Mouse (Mus musculus): ENCODE measurements around the gene Slc39a5. TPM values are rescaled to one million over a fixed set of nuclear protein-coding genes. Genes with fewer than 3 reads are reported as not detected.

Gene Slc39a5
- polyA plus RNA-seq, 1 experiment from 2014 or later: 0.21 TPM

DNA sequence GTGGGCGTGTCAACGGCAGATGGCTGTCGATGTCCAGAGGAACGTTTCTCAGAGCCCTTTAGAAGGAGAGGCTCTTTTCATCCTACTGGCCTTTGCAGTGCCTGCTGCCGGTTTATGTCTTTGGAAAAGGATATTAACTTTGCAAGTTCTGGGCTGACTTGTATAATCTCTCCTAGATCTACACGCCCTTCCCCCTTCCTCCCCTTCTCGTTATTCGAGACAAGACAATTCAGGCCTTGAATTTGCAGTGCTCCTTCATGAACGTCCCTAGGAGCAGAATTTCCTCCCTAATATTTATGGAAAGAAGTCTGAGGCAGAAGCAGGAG is 31.8 kb downstream of the Slc39a5 start:
- H3K4me1 ChIP-seq: peaks cover 33% of the 10 kb centered on the region
- DNase-seq (ENCODE audit: low spot score): no peak
- 6% methylated on average over 9 of the region's 9 CpGs for WGBS
- H3K36me3 ChIP-seq: peaks cover 15% of the 10 kb centered on the region
- no peaks in the 10 kb centered on the region for H3K9me3 ChIP-seq (replicated peaks)
- H3K4me3 ChIP-seq: peak overlapping the region; percentile 82
- peak overlapping the region; percentile 88 for H3K27ac ChIP-seq
- H3K27me3 ChIP-seq (ENCODE audit: low read depth, poor library complexity, severe bottlenecking): no peaks in the 10 kb centered on the region

- peaks cover 33% of the 10 kb centered on the region for H3K4me1 ChIP-seq
- H3K9me3 ChIP-seq (replicated peaks): no peaks in the 10 kb centered on the region
- peak within 1 kb of the TSS; percentile 82 for H3K4me3 ChIP-seq
- peak; percentile 90 for DNase-seq (ENCODE audit: low spot score)
- H3K27me3 ChIP-seq (ENCODE audit: low read depth, poor library complexity, severe bottlenecking): no peaks in the 10 kb centered on the region
- peaks cover 20% of the 10 kb centered on the region for H3K36me3 ChIP-seq
- peak within 1 kb of the TSS; percentile 88 for H3K27ac ChIP-seq
- WGBS: under 1% methylated on average over 87 of the region's 87 CpGs
Observed at GRCm38 (mm10) chr10:128368402-128369217, 32.4 kb downstream of the Slc39a5 start, which contains the start of gene Coq10a. Coq10a (minus strand) TSS chr10:128368997.

GRCm38 (mm10) chr10:128367899-128368401 is 33.1 kb downstream of the Slc39a5 start:
- Histone ChIP-seq H3K27ac (peak overlapping the region; percentile 88), H3K4me1 (peaks cover 33% of the 10 kb centered on the region), H3K9me3 (replicated peaks) (no peaks in the 10 kb centered on the region), H3K36me3 (peaks cover 26% of the 10 kb centered on the region), H3K4me3 (peak overlapping the region; percentile 82), H3K27me3 (ENCODE audit: low read depth, poor library complexity, severe bottlenecking) (no peaks in the 10 kb centered on the region)
- 20% methylated on average over 19 of the region's 19 CpGs for WGBS
- no peak for DNase-seq (ENCODE audit: low spot score)

GRCm38 (mm10) chr10:128362568-128362967 is 38.5 kb downstream of the Slc39a5 start:
- 57% methylated on average over 3 of the region's 3 CpGs for WGBS
- Histone ChIP-seq H3K27me3 (ENCODE audit: low read depth, poor library complexity, severe bottlenecking) (no peaks in the 10 kb centered on the region), H3K4me3 (no peak overlapping the region), H3K36me3 (peaks cover 80% of the 10 kb centered on the region), H3K27ac (no peak overlapping the region), H3K4me1 (0 out of 2 replicates have a peak, but pooled peaks cover 2% of the 10 kb centered on the region), H3K9me3 (replicated peaks) (no peaks in the 10 kb centered on the region)
- DNase-seq (ENCODE audit: low spot score): no peak

GRCm38 (mm10) chr10:128361836-128362235 is 39.2 kb downstream of the Slc39a5 start:
- H3K9me3 ChIP-seq (replicated peaks): no peaks in the 10 kb centered on the region
- no peaks in the 10 kb centered on the region for H3K4me1 ChIP-seq
- no peaks in the 10 kb centered on the region for H3K27me3 ChIP-seq (ENCODE audit: low read depth, poor library complexity, severe bottlenecking)
- DNase-seq (ENCODE audit: low spot score): no peak
- no peak overlapping the region for H3K27ac ChIP-seq
- WGBS: 90% methylated on average over 6 of the region's 6 CpGs
- H3K36me3 ChIP-seq: peaks cover 87% of the 10 kb centered on the region
- H3K4me3 ChIP-seq: no peak overlapping the region

- Histone ChIP-seq H3K36me3 (peaks cover 96% of the 10 kb centered on the region), H3K4me1 (no peaks in the 10 kb centered on the region), H3K4me3 (no peak overlapping the region), H3K27ac (no peak overlapping the region), H3K27me3 (ENCODE audit: low read depth, poor library complexity, severe bottlenecking) (no peaks in the 10 kb centered on the region), H3K9me3 (replicated peaks) (no peaks in the 10 kb centered on the region)
- 93% methylated on average over 6 of the region's 6 CpGs for WGBS
- DNase-seq (ENCODE audit: low spot score): no peak
Observed at GRCm38 (mm10) chr10:128359226-128359625, 41.8 kb downstream of the Slc39a5 start.

GRCm38 (mm10) chr10:128358796-128359195 is 42.2 kb downstream of the Slc39a5 start:
- no peaks in the 10 kb centered on the region for H3K27me3 ChIP-seq (ENCODE audit: low read depth, poor library complexity, severe bottlenecking)
- 55% methylated on average over 2 of the region's 2 CpGs for WGBS
- peaks cover 97% of the 10 kb centered on the region for H3K36me3 ChIP-seq
- no peak for DNase-seq (ENCODE audit: low spot score)
- no peak overlapping the region for H3K27ac ChIP-seq
- H3K4me3 ChIP-seq: no peak overlapping the region
- H3K9me3 ChIP-seq (replicated peaks): no peaks in the 10 kb centered on the region
- H3K4me1 ChIP-seq: no peaks in the 10 kb centered on the region

GRCm38 (mm10) chr10:128347541-128347940 is 53.5 kb downstream of the Slc39a5 start:
- no peaks in the 10 kb centered on the region for H3K4me1 ChIP-seq
- peaks cover 58% of the 10 kb centered on the region for H3K36me3 ChIP-seq
- no peak overlapping the region for H3K27ac ChIP-seq
- no peak for DNase-seq (ENCODE audit: low spot score)
- no peak overlapping the region for H3K4me3 ChIP-seq
- H3K9me3 ChIP-seq (replicated peaks): no peaks in the 10 kb centered on the region
- H3K27me3 ChIP-seq (ENCODE audit: low read depth, poor library complexity, severe bottlenecking): no peaks in the 10 kb centered on the region
- WGBS: 95% methylated on average over 8 of the region's 8 CpGs

Small RNA genes lying within 50 kb of the gene (microRNA-seq; reads per million reads assigned to microRNA genes)
- not detected for gene Gm25361
- gene Gm26308: not detected
- not detected for gene Mir6914
- 2.9 reads per million, percentile 1 among the genes with 10 or more reads in this experiment for gene Mir6915

Other genes starting within 250 kb of the Slc39a5 start
- 26.4 and 32.5 TPM in 2 replicates for gene Rbms2, start 220.9 kb downstream of the Slc39a5 start, polyA plus RNA-seq (2016; fragmentation: Nextera tagmentation; extraction: Ambion mirVana)
- 1.7 and 1.9 TPM in 2 replicates for gene Gls2, start 206.8 kb downstream of the Slc39a5 start, polyA plus RNA-seq (2016; fragmentation: Nextera tagmentation; extraction: Ambion mirVana)
- 33.3 and 34.4 TPM in 2 replicates for gene Spryd4, start 189.4 kb downstream of the Slc39a5 start, polyA plus RNA-seq (2016; fragmentation: Nextera tagmentation; extraction: Ambion mirVana)
- gene Mip, start 175.4 kb downstream of the Slc39a5 start, polyA plus RNA-seq (2016; fragmentation: Nextera tagmentation; extraction: Ambion mirVana): 0.08 and 0.33 TPM in 2 replicates
- gene Timeless, start 169.2 kb downstream of the Slc39a5 start, polyA plus RNA-seq (2016; fragmentation: Nextera tagmentation; extraction: Ambion mirVana): 127 and 135 TPM in 2 replicates
- gene Apon, start 147.1 kb downstream of the Slc39a5 start, polyA plus RNA-seq (2016; fragmentation: Nextera tagmentation; extraction: Ambion mirVana): 0.87 and 0.90 TPM in 2 replicates
- not detected in 2 replicates for gene Apof, start 132.6 kb downstream of the Slc39a5 start, polyA plus RNA-seq (2016; fragmentation: Nextera tagmentation; extraction: Ambion mirVana)
- gene Stat2, start 130.7 kb downstream of the Slc39a5 start, polyA plus RNA-seq (2016; fragmentation: Nextera tagmentation; extraction: Ambion mirVana): 9.3 and 11.5 TPM in 2 replicates
- gene Il23a, start 102.5 kb downstream of the Slc39a5 start, polyA plus RNA-seq (2016; fragmentation: Nextera tagmentation; extraction: Ambion mirVana): not detected in 2 replicates
- gene Pan2, start 97.9 kb downstream of the Slc39a5 start, polyA plus RNA-seq (2016; fragmentation: Nextera tagmentation; extraction: Ambion mirVana): 37.2 and 41.8 TPM in 2 replicates
- 313 and 334 TPM in 2 replicates for gene Cnpy2, start 78.8 kb downstream of the Slc39a5 start, polyA plus RNA-seq (2016; fragmentation: Nextera tagmentation; extraction: Ambion mirVana)
- gene Cs, start 63.5 kb downstream of the Slc39a5 start, polyA plus RNA-seq (2016; fragmentation: Nextera tagmentation; extraction: Ambion mirVana): 248 and 251 TPM in 2 replicates
- gene Coq10a, start 32.2 kb downstream of the Slc39a5 start, polyA plus RNA-seq (2016; fragmentation: Nextera tagmentation; extraction: Ambion mirVana): 5.6 and 9.1 TPM in 2 replicates
- 15.9 and 16.5 TPM in 2 replicates for gene Ankrd52, start 24.1 kb downstream of the Slc39a5 start, polyA plus RNA-seq (2016; fragmentation: Nextera tagmentation; extraction: Ambion mirVana)
- 98.7 and 133 TPM in 2 replicates for gene Nabp2, start 10.3 kb upstream of the Slc39a5 start, polyA plus RNA-seq (2016; fragmentation: Nextera tagmentation; extraction: Ambion mirVana)
- gene Rnf41, start 10.4 kb upstream of the Slc39a5 start, polyA plus RNA-seq (2016; fragmentation: Nextera tagmentation; extraction: Ambion mirVana): 41.9 and 43.6 TPM in 2 replicates
- 64.2 and 91.3 TPM in 2 replicates for gene Smarcc2, start 58.0 kb upstream of the Slc39a5 start, polyA plus RNA-seq (2016; fragmentation: Nextera tagmentation; extraction: Ambion mirVana)
- gene Myl6, start 92.9 kb upstream of the Slc39a5 start, polyA plus RNA-seq (2016; fragmentation: Nextera tagmentation; extraction: Ambion mirVana): 685 and 729 TPM in 2 replicates
- 1.6 and 3.3 TPM in 2 replicates for gene Myl6b, start 97.5 kb upstream of the Slc39a5 start, polyA plus RNA-seq (2016; fragmentation: Nextera tagmentation; extraction: Ambion mirVana)
- 7.0 and 8.4 TPM in 2 replicates for gene Esyt1, start 124.6 kb upstream of the Slc39a5 start, polyA plus RNA-seq (2016; fragmentation: Nextera tagmentation; extraction: Ambion mirVana)
- gene Zc3h10, start 146.5 kb upstream of the Slc39a5 start, polyA plus RNA-seq (2016; fragmentation: Nextera tagmentation; extraction: Ambion mirVana): 14.5 and 15.4 TPM in 2 replicates
- 3,499 and 3,829 TPM in 2 replicates for gene Rpl41, start 148.1 kb upstream of the Slc39a5 start, polyA plus RNA-seq (2016; fragmentation: Nextera tagmentation; extraction: Ambion mirVana)
- 267 and 322 TPM in 2 replicates for gene Pa2g4, start 164.8 kb upstream of the Slc39a5 start, polyA plus RNA-seq (2016; fragmentation: Nextera tagmentation; extraction: Ambion mirVana)
- 3.2 and 5.3 TPM in 2 replicates for gene Erbb3, start 188.4 kb upstream of the Slc39a5 start, polyA plus RNA-seq (2016; fragmentation: Nextera tagmentation; extraction: Ambion mirVana)
- gene Rps26, start 225.5 kb upstream of the Slc39a5 start, polyA plus RNA-seq (2016; fragmentation: Nextera tagmentation; extraction: Ambion mirVana): 592 and 676 TPM in 2 replicates
- gene Ikzf4, start 244.8 kb upstream of the Slc39a5 start, polyA plus RNA-seq (2016; fragmentation: Nextera tagmentation; extraction: Ambion mirVana): 2.4 and 2.9 TPM in 2 replicates